Mouse (Mus musculus) stomach, embryonic 14.5 days (tissue): ENCODE results near the gene Slit3. TPM values are rescaled to one million over a fixed set of nuclear protein-coding genes. Genes with fewer than 3 reads are reported as not detected.

ENCODE experiments used
- ATAC-seq: fragments of 200-750 bp; cut with Nextera tagmentation; 2 replicates; pipeline ENCODE4 v1.8.0; 2017; ENCODE audit warnings: low read depth, moderate TSS enrichment; ENCODE audit not compliant: insufficient number of reproducible peaks, insufficient read depth, low FRiP score
- H3K27ac ChIP-seq: fragments of 300-500 bp; sonication (generic); 2 replicates; pipeline ENCODE4 v1.5.1; 2014; ENCODE audit warnings: mild to moderate bottlenecking, low read length, moderate library complexity, mixed read lengths
- H3K27me3 ChIP-seq: fragments of 300-500 bp; sonication (generic); 2 replicates; pipeline ENCODE4 v1.6.1; 2014; ENCODE audit warnings: low read length, control low read depth, mixed read lengths; ENCODE audit not compliant: control insufficient read depth, insufficient read depth
- H3K36me3 ChIP-seq: fragments of 300-500 bp; sonication (generic); 2 replicates; pipeline ENCODE4 v1.6.1; 2014; ENCODE audit warnings: mild to moderate bottlenecking, control low read depth, low read length, moderate library complexity, mixed read lengths; ENCODE audit not compliant: control insufficient read depth, insufficient read depth
- H3K4me1 ChIP-seq: fragments of 300-500 bp; sonication (generic); 2 replicates; pipeline ENCODE4 v1.6.1; 2014; ENCODE audit warnings: low read length, control low read depth, mixed read lengths; ENCODE audit not compliant: control insufficient read depth, insufficient read depth
- H3K4me2 ChIP-seq: fragments of 300-500 bp; sonication (generic); replicated peaks from 2 replicates; pipeline ENCODE4 v1.6.1; 2014; ENCODE audit warnings: low read depth, low read length, control low read depth
- H3K4me3 ChIP-seq: fragments of 300-500 bp; sonication (generic); 2 replicates; pipeline ENCODE4 v1.5.1; 2014; ENCODE audit warnings: low read depth, low read length, control low read depth
- H3K9ac ChIP-seq: fragments of 300-500 bp; sonication (generic); replicated peaks from 2 replicates; pipeline ENCODE4 v1.6.1; 2014; ENCODE audit warnings: low read depth, mild to moderate bottlenecking, control low read depth, low read length, moderate library complexity, mixed read lengths
- H3K9me3 ChIP-seq: fragments of 300-500 bp; sonication (generic); 2 replicates; pipeline ENCODE4 v1.6.1; 2016; ENCODE audit warnings: low read depth, low read length, control low read depth; ENCODE audit not compliant: control insufficient read depth
- WGBS: fragments of 180-500 bp; shearing (Covaris S2); extraction: QIAGEN DNeasy Blood & Tissue Kit; methylation state at CpG from one replicate; pipeline ENCODE4 v1.1.7; 2014; 5-methylcytosine and 5-hydroxymethylcytosine counted together
- polyA plus RNA-seq: library from polyadenylated mRNA; unstranded; fragments of >200 nt; fragmentation: Nextera tagmentation; extraction: Ambion mirVana; gene quantifications from 2 replicates; pipeline ENCODE4 v1.2.1, GENCODE M21; 2014

Gene Slit3
- polyA plus RNA-seq, 1 experiment from 2014 or later = 18.3 TPM

DNA sequence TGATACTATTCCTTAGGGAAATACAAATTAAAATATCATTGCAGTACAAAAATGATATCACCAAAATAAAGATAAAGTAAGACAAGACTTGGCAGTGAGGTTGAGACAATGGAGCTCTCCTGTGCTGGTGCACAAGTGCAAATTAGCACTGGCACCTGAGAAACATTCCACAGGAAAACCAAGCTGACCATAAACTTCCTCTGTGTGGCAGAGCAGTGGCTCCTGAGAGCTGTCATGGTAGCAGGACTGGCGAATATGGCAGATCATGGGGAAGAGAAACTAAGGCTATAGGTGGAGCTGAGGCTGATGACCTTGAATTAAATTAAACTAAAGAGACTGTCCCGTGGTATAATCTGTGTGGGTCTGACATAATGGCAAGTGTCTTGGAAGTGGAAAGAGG lies 33.6 kb upstream of the Slit3 start:
- no peak overlapping the region for H3K27ac ChIP-seq
- ATAC-seq = no peak
- H3K9ac ChIP-seq = no peak overlapping the region
- H3K9me3 ChIP-seq = no peaks in the 10 kb centered on the region
- no peaks in the 10 kb centered on the region for H3K4me1 ChIP-seq
- no peak overlapping the region for H3K4me3 ChIP-seq
- WGBS = 69% methylated on average over 2 of the region's 2 CpGs
- no peak overlapping the region for H3K4me2 ChIP-seq
- H3K27me3 ChIP-seq = no peaks in the 10 kb centered on the region
- H3K36me3 ChIP-seq = no peaks in the 10 kb centered on the region

GRCm38 (mm10) chr11:35088136-35088535 lies 32.9 kb upstream of the Slit3 start:
- H3K9ac ChIP-seq = no peak overlapping the region
- H3K36me3 ChIP-seq = no peaks in the 10 kb centered on the region

DNA sequence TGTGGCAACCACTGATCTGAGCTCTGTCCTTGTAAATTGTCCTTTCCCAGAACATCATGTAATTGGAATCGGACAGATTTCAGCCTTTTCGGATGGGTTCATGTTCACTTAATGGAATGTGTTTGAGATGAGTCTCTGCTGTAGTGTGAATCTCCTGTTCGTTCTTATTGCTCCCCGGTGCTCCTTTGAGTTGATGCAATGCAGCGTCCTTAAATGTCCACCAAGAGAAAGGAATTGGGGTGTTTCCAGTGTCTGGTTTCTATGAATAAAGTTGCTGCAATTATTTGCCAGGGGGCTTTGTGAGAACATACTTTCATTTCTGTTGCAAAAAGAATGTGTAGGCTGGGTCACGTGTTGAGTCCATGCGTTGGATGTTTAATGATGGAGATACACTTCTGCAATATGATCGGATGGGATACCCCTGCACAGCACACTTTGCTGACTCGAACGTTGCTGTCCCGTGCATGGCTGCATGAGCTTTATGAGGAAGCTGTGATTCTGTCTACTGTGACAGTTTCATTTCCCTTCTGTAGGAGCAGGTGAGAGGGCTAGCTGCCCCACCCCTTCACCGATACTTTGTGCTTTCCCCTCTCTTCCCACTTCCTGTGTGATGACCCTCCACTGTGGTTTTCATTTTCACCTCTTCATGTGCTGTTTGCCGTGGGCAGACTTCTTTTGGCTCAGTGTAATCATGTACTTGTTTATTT lies 30.2 kb upstream of the Slit3 start:
- Histone ChIP-seq H3K4me1 (no peaks in the 10 kb centered on the region), H3K4me3 (no peak overlapping the region), H3K27ac (no peak overlapping the region), H3K36me3 (no peaks in the 10 kb centered on the region), H3K27me3 (no peaks in the 10 kb centered on the region), H3K9ac (no peak overlapping the region), H3K9me3 (no peaks in the 10 kb centered on the region), H3K4me2 (no peak overlapping the region)
- ATAC-seq = no peak
- 84% methylated on average over 13 of the region's 13 CpGs for WGBS

More at GRCm38 (mm10) chr11:35088136-35088535, 32.9 kb upstream of the Slit3 start:
- ATAC-seq = no peak
- Histone ChIP-seq H3K4me3 (no peak overlapping the region), H3K27me3 (no peaks in the 10 kb centered on the region), H3K27ac (no peak overlapping the region), H3K4me1 (no peaks in the 10 kb centered on the region), H3K4me2 (no peak overlapping the region), H3K9me3 (no peaks in the 10 kb centered on the region)
- WGBS = 74% methylated on average over 1 of the region's 1 CpGs

DNA sequence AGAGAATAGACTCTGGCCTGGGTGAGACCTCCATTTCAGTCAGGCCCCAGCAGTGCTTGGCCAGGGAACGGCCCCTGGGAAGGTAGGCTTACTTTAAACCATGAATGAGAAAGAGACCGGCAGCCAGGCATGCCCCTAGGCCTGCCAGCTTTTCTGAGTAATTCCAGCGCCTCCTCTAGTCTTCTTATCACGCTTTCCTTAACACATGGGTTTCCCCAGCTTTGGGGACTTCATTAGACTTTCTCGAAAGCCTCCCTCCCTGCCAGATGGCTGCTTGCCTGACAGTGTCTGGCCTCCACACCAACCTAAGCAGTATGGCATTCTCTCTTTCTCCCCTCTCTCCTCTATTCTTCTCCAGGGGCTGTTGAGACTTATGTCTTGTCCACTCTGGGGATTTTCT lies 24.5 kb upstream of the Slit3 start:
- no peak overlapping the region for H3K27ac ChIP-seq

DNA sequence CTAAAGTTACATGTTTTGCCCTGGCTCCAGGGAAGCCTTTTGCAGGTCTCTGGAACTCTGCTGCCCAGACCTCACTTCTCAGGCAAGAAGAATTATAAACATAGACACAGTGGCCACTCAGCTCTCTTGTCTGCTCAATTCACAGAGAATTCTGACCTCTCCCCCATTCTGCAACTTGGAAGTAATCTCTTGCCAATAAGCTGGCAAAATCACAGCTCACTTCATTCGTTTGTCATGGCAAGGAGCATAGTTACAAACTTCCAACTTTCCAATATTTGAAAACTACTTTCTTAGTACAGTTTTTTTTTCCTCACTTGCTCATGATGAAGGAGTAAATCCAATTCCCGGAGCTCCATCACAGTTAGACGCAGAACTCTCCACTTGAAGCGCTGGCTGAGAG lies 11.2 kb upstream of the Slit3 start:
- Histone ChIP-seq H3K27me3 (no peaks in the 10 kb centered on the region), H3K4me3 (no peak overlapping the region), H3K4me1 (0 out of 2 replicates have a peak, but pooled peaks cover 7% of the 10 kb centered on the region), H3K36me3 (no peaks in the 10 kb centered on the region), H3K9me3 (no peaks in the 10 kb centered on the region), H3K4me2 (no peak overlapping the region), H3K27ac (no peak overlapping the region), H3K9ac (no peak overlapping the region)
- ATAC-seq = no peak
- WGBS = 39% methylated on average over 4 of the region's 4 CpGs

More for the DNA sequence above, 24.5 kb upstream of the Slit3 start:
- H3K4me1 ChIP-seq = no peaks in the 10 kb centered on the region
- 58% methylated on average over 5 of the region's 5 CpGs for WGBS
- H3K9ac ChIP-seq = no peak overlapping the region
- no peaks in the 10 kb centered on the region for H3K9me3 ChIP-seq
- H3K27me3 ChIP-seq = no peaks in the 10 kb centered on the region
- ATAC-seq = no peak
- no peak overlapping the region for H3K4me2 ChIP-seq
- H3K36me3 ChIP-seq = no peaks in the 10 kb centered on the region
- H3K4me3 ChIP-seq = no peak overlapping the region

DNA sequence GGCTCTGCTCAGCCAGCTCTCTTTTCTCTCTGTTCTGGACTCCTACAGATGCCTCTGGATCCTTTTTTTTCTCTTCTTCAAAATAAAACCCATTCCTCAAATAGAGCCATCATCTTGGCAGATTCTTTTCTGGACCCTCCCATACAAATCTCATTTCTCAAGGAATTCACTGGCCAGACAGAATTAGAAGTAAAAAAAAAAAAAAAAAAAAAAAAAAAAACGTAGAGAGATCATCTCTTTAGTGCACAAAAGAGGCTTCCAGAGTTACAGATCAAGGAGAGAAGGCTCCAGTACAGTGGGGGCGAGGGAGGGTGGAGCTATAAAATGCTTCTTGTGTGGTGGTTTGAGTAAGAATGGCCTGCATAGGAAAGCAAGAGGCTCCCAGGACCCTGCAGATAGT lies 10.2 kb upstream of the Slit3 start:
- Histone ChIP-seq H3K4me2 (no peak overlapping the region), H3K36me3 (no peaks in the 10 kb centered on the region), H3K9ac (no peak overlapping the region), H3K9me3 (no peaks in the 10 kb centered on the region), H3K27me3 (no peaks in the 10 kb centered on the region), H3K4me3 (no peak overlapping the region), H3K4me1 (0 out of 2 replicates have a peak, but pooled peaks cover 7% of the 10 kb centered on the region), H3K27ac (no peak overlapping the region)
- ATAC-seq = no peak
- 43% methylated on average over 2 of the region's 2 CpGs for WGBS

DNA sequence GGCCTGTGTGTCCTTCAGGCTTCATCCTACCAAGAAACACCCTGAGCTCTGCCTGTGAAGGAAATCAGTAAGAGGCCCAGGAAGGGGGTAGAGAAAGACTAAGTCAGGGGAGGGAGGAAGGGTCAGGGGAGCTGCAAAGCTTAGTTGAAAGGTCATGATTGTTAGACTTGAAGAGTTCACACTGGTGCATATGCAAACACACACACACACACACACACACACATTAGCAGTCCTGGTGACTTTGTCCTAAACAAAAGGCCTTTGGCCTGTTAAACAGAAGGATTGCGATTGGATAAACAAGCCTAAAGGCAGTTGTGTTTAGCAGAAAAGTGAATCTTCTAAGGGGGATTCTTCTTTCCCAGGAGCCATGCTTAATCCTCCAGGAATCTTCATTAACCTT lies 7.7 kb upstream of the Slit3 start:
- no peaks in the 10 kb centered on the region for H3K36me3 ChIP-seq
- H3K27me3 ChIP-seq = no peaks in the 10 kb centered on the region
- H3K4me2 ChIP-seq = no peak overlapping the region
- H3K4me1 ChIP-seq = 0 out of 2 replicates have a peak, but pooled peaks cover 7% of the 10 kb centered on the region
- no peak overlapping the region for H3K9ac ChIP-seq
- H3K27ac ChIP-seq = no peak overlapping the region
- no peak overlapping the region for H3K4me3 ChIP-seq
- ATAC-seq = no peak
- H3K9me3 ChIP-seq = no peaks in the 10 kb centered on the region
- WGBS = 29% methylated on average over 1 of the region's 1 CpGs

DNA sequence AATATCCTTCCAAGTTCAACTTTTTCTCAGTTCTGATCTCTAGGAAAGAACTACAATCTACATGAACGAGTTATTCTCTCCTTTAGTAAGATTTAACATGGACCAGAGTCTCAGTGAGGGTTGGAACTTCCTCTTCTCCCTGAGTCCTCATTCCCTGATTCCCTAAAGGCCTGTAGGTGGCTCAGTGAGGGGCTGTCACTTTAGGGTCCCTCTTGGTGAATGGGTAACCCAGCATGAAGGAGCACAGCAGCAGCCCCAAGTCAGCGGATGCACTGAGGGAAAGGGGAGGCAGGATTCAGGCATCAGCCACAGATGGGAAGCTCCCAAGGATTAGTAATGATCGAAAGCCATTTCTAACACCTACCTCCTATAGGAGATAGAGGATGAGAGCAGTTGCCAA lies 4.6 kb upstream of the Slit3 start:
- Histone ChIP-seq H3K4me1 (0 out of 2 replicates have a peak, but pooled peaks cover 13% of the 10 kb centered on the region), H3K4me2 (no peak overlapping the region), H3K9me3 (no peaks in the 10 kb centered on the region), H3K9ac (no peak overlapping the region), H3K4me3 (no peak overlapping the region), H3K27ac (no peak overlapping the region), H3K27me3 (no peaks in the 10 kb centered on the region), H3K36me3 (no peaks in the 10 kb centered on the region)
- ATAC-seq = no peak
- WGBS = 82% methylated on average over 3 of the region's 3 CpGs

DNA sequence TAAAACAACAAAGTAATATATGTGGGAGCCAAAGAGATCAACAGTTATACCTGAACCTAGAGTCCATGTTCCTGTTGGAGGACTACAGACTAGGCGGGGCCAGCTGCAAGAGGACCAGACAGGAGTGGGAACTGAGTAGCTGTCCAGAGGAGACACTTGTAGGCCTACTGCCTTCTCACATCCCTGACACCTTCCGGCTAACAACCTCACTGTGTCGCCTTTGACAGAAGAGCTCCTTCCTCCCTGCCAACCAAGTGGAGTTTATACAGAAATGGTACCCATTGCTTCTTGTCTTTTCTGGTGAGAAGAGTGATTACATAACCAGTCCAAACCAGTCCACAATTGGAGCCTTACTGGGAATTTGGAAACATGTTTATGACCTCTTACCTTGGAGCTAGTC lies 3.2 kb upstream of the Slit3 start:
- no peak for ATAC-seq
- Histone ChIP-seq H3K36me3 (no peaks in the 10 kb centered on the region), H3K9ac (no peak overlapping the region), H3K4me1 (0 out of 2 replicates have a peak, but pooled peaks cover 15% of the 10 kb centered on the region), H3K27ac (no peak overlapping the region), H3K4me2 (no peak overlapping the region), H3K9me3 (no peaks in the 10 kb centered on the region), H3K4me3 (no peak overlapping the region), H3K27me3 (no peaks in the 10 kb centered on the region)
- WGBS = 96% methylated on average over 3 of the region's 3 CpGs
